Mouse (Mus musculus) CH12.LX (cell line): ENCODE measurements at regions not wholly inside any gene's neighbourhood (a gene's known extent, or its start where the extent isn't known, plus 50 kb on each side); places are given as distances from the start of the nearest gene placed in this dataset.

Experiments
- CTCF ChIP-seq, 2 experiments: IDR thresholded peaks in 1 of 2; conservative IDR thresholded peaks in 1 of 2; 2 replicates each; pipeline ENCODE4 v1.5.1; 2011 to 2012; ENCODE audit warnings: low read depth in 2 of 2, low read length in 2 of 2, improper control_type of control experiment in 1 of 2, inconsistent platforms in 1 of 2, mild to moderate bottlenecking in 1 of 2, moderate library complexity in 1 of 2
- EP300 ChIP-seq: IDR thresholded peaks from 2 replicates; pipeline ENCODE4 v1.6.1; 2011; ENCODE audit warnings: low read length, improper control_type of control experiment
- ETS1 ChIP-seq: conservative IDR thresholded peaks from 2 replicates; pipeline ENCODE4 v1.6.1; 2012; ENCODE audit warnings: low read depth, mild to moderate bottlenecking, inconsistent platforms, low read length, improper control_type of control experiment, moderate library complexity
- GABPA ChIP-seq: IDR thresholded peaks from 2 replicates; pipeline ENCODE4 v1.6.1; 2012; ENCODE audit warnings: low read depth, low read length, improper control_type of control experiment, inconsistent platforms; ENCODE audit not compliant: insufficient replicate concordance
- JUN ChIP-seq: IDR thresholded peaks from 2 replicates; pipeline ENCODE4 v1.6.1; 2011; ENCODE audit warnings: low read depth, mild to moderate bottlenecking, low read length, improper control_type of control experiment, moderate library complexity; ENCODE audit not compliant: insufficient read depth
- MAX ChIP-seq: IDR thresholded peaks from 2 replicates; pipeline ENCODE4 v1.6.1; 2011; ENCODE audit warnings: low read length, improper control_type of control experiment
- MYC ChIP-seq: IDR thresholded peaks from 2 replicates; pipeline ENCODE4 v1.6.1; 2011; ENCODE audit warnings: low read depth, mild to moderate bottlenecking, improper control_type of control experiment, low read length
- NRF1 ChIP-seq: IDR thresholded peaks from 2 replicates; pipeline ENCODE4 v1.6.1; 2014; ENCODE audit warnings: low read depth, mild to moderate bottlenecking, inconsistent platforms, low read length, improper control_type of control experiment, moderate library complexity
- POLR2A ChIP-seq: IDR thresholded peaks from 2 replicates; pipeline ENCODE4 v1.6.1; 2011; ENCODE audit warnings: low read depth, mild to moderate bottlenecking, improper control_type of control experiment, low read length
- POLR2AphosphoS2 ChIP-seq: IDR thresholded peaks from 2 replicates; pipeline ENCODE4 v1.6.1; 2011; ENCODE audit warnings: low read depth, low read length, improper control_type of control experiment
- TCF12 ChIP-seq: IDR thresholded peaks from 2 replicates; pipeline ENCODE4 v1.6.1; 2014; ENCODE audit warnings: low read depth, mild to moderate bottlenecking, inconsistent platforms, low read length, improper control_type of control experiment
- USF1 ChIP-seq: IDR thresholded peaks from 2 replicates; pipeline ENCODE4 v1.6.1; 2014; ENCODE audit warnings: low read depth, mild to moderate bottlenecking, inconsistent platforms, low read length, improper control_type of control experiment

DNA sequence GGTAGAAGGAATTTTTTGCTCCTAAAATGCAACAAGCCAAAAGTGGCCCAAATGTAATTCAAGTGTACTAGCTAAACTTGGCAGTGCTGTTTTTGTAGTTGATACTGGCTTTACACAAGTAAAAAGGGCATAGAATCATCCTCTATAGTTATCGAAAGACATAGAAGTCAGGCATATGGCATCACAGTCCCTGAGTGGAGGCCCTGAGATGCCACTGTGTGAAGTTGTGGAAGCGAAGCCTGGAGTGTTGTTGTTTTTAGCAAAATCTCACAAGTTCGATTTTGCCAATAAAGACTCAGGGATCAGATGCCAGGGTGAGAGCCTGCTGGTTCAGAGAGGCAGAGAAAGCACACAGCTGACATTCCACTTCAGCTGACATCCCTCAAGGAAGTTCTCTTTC, 121.6 kb upstream of the C9orf72 start:
- TF ChIP-seq EP300 (no peak), CTCF (conservative IDR thresholded peaks at IDR 0.05 in 1 of 2, IDR thresholded peaks at IDR 0.05 in 1 of 2; ENCODE audit: low read depth in 2 of 2, low read length in 2 of 2) (no peak), POLR2AphosphoS2 (no peak), MYC (no peak), TCF12 (no peak), ETS1 (no peak), NRF1 (no peak), USF1 (no peak), JUN (no peak), POLR2A (no peak), GABPA (no peak), MAX (no peak)
